Mouse (Mus musculus): ENCODE data around the gene Ell2. TPM values are rescaled to one million over a fixed set of nuclear protein-coding genes. Genes with fewer than 3 reads are reported as not detected.

Gene Ell2
- total RNA-seq, 2 experiments from 2014 or later, result 20.4 to 22.8 TPM

DNA sequence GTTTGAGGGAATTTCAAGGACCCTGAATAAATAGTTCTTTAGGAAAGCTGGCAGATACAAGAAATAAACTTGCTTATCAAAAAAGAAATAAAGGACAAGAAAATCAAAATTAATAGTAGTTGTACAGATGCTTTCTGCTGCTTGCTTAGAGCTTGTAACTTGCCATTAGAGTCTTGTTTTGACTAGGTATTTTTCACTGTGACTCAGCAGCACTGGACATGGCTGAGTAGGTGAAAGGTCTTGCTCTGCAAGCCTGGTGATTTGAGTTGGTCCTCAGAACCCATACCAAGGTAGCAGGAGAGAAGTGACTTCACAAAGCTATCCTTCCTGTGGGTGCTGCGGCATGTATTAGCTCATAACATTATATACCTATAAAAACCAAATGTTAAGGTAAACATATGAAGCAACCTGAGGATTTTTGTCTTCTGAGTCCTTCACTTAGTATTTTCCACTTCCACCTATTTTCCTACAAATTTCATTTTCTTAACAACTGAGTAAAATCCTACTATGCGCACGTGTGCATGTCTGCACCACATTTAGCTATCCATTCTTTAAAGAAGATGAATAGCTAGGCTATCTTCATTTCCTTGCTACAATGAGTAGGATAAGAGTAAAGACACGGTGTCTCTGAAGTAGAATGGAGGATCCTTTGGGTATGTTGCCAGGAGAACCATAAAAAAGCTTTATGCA is 54.4 kb downstream of the Ell2 start:
- intact Hi-C loops (cut with DNase I), result no loop called here
- no peak for DNase-seq

DNA sequence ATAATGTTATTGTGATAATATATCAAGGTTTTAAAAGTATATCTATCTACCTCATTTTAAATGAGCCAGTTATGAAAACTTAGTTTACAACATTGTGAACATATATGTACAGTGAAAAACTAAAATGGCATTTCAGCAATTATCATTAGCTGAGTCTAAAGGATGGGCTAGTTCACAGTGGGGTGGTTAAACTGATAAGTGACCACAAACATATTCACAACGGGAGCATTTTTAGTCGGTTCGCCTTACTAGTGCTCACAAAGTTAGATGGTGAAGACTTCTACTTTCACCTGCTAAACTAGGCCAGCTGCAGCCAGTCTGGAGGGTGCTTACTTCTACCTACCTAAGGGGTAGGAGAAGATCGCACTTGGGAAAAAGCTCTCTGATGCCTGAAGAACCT is 56.2 kb downstream of the Ell2 start:
- intact Hi-C loops (cut with DNase I), result no loop called here
- DNase-seq, result no peak

DNA sequence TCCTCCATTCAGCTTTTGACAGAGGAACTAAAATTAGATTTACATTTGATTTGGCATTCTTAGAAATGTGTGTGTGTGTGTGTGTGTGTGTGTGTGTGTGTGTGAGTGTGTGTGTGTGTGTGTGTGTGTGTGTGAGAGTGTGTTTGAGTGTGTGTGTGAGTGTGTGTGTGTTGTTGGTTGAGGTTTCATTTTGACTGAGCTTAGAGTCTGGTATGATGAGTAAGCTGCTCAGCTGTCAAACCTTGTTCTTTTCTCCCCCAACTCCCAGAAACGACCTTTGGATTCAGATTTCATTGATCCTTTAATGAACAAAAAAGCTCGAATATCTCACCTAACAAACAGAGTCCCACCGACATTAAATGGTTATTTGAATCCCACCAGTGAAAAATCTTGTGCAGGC is 56.7 kb downstream of the Ell2 start:
- no peak for DNase-seq
- intact Hi-C loops (cut with DNase I), result no loop called here

DNA sequence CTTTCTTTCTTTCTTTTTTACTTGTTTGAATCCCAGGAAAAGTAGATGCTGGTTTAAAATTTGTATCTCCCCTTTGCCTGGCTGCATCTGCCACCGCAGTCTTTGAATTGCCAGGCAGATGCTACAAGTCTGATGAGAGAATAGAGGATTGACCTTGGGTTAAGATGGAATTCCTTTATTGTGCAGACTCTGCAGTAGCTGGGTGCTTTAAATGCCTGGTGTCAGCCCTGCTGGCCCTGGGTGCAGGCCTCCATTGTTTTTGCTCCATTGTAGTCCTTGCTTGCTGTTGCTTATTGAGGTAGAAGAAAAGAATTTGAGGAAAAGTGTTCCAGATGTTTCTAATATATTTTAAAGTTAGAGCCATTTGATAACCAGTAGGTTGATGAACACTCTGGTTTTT is 59.2 kb downstream of the Ell2 start:
- intact Hi-C loops (cut with DNase I), result no loop called here
- DNase-seq, result no peak

DNA sequence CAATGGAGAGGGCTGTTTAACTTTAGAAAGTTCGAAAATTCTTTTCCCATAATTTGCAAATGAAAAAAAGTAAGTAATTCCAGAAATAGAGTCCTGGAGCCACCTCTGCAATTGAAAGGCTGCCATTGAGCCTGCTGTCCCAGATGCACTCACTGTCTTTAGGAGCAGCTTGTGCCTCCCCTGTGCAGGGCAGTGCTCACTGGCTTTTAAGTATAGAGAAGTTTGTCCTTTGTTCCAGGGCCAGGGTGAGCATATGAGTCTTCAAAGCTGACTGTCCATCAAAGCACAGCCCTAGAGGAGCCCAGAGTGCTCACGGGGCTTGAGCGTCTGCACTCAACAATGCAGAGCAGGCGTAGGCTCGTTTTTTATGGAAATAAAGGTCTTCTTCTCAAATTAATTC is 59.7 kb downstream of the Ell2 start:
- intact Hi-C loops (cut with DNase I), result no loop called here
- no peak for DNase-seq

DNA sequence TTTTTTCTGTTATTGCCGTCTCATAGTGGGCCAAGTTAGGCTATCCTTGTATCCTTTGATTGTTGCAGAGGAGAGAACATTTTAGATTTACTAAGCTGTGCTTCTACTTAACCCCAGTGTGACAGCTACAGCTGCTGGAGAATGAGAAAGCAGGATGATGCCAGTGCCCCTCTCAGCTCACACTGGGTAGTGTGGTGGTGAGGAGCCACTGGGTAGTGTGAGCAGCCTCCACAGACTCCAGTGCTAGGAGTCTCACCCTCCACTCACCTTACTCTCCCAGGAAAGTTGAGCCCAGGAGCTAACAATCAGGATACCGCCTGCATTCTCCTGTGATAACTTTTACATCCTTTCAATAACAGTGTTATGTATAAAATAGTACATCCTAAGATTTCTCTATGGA is 60.4 kb downstream of the Ell2 start:
- no peak for DNase-seq
- intact Hi-C loops (cut with DNase I), result no loop called here

DNA sequence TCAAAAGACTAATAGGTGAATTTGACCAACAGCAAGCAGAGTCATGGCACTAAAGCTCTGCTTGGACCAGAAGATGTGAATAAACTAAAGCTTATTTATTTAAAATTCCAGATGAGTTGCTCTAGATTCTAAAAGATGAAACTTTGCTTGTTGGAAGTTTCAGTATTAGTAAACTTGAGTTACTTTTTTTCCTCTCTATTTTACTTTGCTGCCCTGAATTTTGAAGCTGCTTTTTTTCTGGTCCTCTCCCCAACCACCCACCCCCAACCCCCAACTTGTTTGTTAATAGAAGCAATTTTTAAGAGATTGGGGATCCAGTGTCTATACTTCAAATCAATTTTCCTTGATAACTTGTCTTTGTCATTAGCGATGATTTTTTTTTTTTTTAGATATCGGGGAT is 64.2 kb downstream of the Ell2 start:
- DNase-seq, result no peak
- intact Hi-C loops (cut with DNase I), result no loop called here

DNA sequence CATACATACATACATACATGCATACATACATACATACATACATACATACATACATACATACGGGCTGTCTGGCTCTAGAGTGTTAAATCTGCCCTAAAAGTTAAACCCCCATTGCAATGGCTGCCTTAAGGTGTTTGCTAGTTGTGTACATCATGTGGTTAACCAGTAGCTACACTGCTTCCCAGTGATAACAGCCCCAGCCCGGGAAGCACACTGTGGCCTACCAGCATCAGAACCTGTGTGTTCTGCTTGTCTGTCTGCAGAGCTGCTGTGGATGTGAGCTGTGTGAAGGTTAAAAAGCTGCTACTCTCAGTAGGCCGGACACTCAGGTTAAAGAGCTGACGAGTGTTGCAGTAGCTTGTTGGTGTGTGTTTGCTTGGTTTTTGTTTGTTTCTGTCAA is 64.8 kb downstream of the Ell2 start:
- no peak for DNase-seq

DNA sequence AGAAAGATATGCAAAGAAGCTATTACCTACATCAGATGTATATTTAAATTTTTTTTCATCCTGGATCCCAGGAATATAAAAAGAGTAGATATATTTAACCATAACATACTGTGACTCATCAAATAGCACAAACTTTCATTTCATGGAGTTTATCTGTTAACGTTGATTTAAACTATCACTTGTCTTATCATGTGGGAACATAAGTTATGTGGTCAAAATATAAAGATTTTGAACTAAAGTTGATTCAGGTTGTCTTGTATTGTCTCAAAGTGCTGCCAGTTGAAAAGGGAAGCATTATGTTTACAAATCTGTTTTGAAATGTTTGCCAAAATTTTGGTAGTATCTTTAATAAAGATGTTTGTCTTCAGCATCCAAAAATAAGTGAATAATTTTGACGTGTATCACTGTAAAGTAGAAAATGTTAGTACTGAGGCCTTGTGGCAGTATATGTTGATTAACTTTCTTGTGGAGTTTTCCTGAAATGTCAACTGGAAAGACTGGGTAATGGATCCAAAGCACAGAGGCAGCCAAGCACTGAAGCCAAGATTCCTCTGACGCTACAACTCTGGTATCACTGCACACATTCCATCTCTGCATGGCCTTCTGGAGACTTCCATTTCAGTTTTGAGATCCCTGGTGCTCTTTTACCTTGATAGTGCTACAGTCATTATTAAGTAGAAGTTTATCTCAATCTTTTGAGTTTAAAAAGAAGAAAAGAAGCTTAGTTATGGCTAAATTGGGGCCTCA is 65.6 kb downstream of the Ell2 start:
- intact Hi-C loops (cut with DNase I), result no loop called here
- DNase-seq, result peak in 1 of 2 experiments; percentile 9

More for the DNA sequence above, 64.8 kb downstream of the Ell2 start:
- intact Hi-C loops (cut with DNase I), result no loop called here

DNA sequence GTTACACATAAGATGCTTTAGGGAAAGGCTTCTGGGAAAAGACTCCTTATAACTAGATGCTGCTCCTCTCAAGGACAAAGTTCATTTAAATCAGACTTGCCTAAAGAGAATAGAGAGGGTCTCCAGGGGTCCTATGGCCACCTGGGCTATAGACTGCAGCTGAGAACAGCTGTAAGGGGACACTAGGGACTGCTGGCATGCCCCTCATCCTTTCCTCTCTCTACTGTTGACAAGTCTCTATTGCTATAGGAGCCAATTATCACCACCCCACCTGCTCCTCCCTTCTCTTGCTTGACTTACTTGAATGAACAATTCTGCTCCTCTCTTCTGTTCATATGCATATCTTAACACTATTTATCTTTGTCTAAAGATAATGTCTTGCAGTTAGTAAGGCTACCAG is 69.4 kb downstream of the Ell2 start:
- intact Hi-C loops (cut with DNase I), result no loop called here
- no peak for DNase-seq

DNA sequence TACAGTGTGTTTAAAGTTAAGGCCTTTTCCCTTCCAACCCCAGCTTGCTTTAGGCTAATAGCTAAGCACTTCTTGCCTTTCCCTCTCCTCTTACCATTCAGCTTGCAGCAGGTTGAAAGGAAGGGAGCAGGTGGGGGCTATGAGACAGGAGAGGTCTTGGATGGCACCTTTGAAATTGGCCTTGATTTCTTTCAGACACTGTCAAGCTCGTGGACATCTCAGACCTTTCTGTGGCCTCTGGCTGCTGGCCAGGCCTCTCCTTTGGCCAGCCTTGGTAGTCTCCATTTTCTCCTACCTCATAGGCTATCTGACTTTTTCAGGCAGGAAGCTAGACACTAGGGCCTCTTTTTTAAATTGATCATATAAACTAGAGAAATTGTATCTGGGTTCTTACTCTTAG is 70.1 kb downstream of the Ell2 start:
- intact Hi-C loops (cut with DNase I), result no loop called here
- DNase-seq, result no peak

DNA sequence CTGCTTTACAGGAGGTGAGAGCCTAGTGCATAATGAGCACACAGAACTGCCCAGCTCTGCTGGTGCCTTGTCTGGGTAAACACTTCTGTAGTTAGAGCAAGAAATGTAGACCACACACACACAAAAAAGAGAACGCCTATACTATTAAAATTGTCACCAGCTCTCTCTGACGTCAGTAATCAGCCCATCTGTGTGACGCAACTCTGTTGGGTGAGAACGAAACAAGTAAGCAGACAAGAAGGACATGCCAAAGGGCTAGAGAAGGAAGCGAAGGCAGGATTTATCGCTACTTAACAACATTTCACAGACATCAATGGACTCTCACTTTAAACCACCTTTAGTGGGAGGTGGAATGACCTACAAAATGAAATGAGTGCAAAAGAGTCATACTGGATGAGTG is 71.6 kb downstream of the Ell2 start:
- intact Hi-C loops (cut with DNase I), result no loop called here

DNA sequence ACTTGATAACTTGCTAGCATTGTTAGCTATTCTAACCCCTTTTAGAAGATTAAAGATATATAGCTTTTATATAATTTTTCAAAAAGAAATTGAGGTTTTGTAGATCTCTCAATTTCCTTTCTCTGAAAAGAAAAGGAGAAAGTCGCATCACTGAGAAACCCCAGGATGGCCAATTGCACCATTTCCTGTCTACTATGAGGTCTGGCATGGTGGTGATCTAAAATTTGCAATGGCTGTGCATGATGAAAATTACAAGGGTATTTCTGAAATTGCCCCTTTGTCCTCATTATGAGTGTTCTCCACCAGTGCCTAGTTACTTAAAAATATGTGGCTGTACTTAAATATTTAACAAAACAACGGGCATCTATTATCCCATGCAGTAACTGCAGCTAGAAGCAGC is 72.6 kb downstream of the Ell2 start:
- DNase-seq, result no peak
- intact Hi-C loops (cut with DNase I), result no loop called here

More for the DNA sequence above, 71.6 kb downstream of the Ell2 start:
- DNase-seq, result no peak

DNA sequence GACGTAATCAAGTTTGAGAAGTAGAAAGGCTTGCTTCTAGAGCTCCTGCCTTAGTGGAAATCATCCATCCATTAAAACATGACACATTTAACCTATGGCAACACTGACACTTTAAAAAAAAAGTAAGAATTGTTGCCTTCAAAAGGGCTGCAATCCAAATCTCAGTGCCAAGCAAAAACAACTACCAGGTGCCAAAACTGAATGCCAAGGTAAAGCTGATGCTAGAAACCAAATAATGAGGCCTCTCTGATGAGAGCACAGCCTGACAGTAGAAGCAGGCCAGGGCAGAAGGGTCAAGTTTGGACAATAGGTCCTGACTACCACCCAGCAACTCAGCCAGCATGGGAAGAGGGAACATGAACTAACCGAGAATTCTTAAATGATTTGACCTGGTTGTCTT is 73.5 kb downstream of the Ell2 start:
- intact Hi-C loops (cut with DNase I), result no loop called here
- no peak for DNase-seq

DNA sequence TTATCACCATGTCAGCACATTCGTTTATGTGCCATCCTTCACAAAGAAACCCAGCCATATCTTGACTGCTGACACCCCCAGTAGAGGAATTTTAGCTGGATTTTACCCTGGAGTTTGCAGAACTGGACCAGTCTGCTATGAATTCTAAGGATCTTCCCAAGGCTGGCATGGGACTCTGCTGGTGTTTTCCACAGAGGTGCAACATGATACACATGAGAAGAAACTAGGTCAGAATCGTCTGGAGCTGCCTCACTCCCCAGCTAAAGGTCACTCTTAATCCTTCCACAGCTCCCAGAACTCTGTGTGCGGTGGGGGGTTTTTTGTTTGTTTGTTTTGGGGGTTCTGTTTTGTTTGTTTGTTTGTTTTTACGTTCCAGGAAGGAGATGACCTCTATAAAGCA is 79.2 kb downstream of the Ell2 start:
- no peak for DNase-seq
- intact Hi-C loops (cut with DNase I), result no loop called here

DNA sequence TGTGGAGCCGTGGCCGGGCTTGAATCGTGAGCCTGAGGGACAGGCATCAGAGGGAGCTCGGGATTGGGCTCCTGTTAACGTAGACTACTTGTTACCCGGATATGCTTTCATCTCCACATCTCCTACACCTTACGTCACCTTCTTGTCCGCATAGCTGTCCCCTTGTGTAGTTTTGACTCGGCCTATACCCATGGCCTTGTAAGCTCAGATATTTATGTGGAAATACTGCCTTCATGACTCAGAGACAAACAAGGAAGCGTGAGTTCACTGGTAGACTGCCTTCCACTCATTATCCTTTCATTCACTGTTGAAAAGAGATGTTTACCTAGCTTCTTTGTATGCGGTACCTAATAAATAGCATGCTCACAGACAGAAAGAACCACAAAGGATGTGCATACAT is 79.7 kb downstream of the Ell2 start:
- intact Hi-C loops (cut with DNase I), result no loop called here
- no peak for DNase-seq

DNA sequence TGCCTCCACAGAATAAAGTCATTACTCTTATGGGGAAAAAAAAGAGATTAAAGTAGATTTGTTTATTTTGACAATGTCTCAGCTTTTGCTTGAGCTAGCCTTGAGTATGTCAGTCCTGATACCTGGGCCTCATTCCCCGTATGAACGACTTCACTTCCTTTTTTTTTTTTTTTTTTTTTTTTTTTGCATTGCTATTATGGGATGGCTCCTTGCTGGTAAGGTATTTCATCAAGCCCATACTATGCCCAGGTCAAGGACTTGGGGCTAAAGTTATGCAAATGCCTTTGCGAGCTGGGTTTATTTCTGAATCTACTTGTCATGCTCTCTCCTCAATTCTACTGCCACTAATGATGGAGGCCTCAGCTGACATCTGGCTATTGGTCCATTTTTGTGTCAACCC is 80.8 kb downstream of the Ell2 start:
- intact Hi-C loops (cut with DNase I), result no loop called here

DNA sequence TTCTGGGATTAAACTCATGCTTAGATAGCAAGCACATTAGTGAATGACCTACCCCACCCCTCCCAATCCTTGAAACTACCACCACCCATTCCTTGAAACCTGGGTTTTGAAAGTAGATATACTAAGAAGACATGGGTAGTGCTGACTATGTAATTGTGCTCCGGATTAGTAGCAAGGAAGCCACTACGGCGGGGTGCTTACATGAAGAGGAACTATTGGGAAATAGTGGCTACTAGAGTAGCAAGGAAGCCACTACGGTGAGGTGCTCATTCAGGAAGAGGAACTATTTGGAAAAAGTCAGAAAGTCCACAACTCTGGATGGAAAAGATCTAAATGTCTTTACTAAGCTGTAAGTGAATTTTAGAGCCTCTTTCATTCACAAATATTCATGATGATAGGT is 81.6 kb downstream of the Ell2 start:
- intact Hi-C loops (cut with DNase I), result no loop called here
- DNase-seq, result no peak

More for the DNA sequence above, 80.8 kb downstream of the Ell2 start:
- DNase-seq, result no peak

DNA sequence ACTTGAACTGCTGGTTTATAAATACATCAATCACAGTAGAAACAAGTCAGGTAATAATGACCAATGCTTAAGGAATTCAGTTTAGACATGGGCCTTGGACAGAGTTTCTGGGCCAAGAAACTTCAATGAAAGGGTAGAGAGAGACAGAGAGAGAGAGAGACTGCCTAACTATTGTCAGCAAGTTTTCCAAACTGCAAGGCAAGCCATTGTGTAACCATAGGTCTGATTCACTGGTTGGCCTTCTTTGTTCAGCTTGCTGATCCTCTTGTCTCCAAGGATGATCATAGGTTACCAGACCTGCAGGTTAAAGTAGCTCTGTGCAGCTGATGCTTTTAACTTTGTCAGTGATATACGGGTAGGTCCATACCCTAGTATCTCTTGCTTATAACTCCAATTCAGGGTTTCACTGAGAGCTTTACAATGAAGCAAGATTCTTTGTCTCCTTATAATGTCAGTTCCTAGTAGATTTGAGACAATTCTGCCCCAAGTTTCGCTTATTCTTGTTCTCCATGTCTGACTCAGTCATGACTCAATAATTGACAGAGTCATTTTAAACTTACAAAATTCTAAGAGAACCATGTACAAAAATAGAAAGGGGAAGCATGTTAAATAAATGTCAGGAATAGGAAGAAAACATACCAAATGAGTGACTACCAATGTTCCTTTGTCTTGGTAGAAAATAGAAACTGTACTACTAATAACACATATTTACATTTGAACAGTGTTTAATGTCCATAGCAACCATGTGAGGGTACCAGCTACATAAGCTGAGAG is 82.7 kb downstream of the Ell2 start:
- intact Hi-C loops (cut with DNase I), result no loop called here
- DNase-seq, result no peak

DNA sequence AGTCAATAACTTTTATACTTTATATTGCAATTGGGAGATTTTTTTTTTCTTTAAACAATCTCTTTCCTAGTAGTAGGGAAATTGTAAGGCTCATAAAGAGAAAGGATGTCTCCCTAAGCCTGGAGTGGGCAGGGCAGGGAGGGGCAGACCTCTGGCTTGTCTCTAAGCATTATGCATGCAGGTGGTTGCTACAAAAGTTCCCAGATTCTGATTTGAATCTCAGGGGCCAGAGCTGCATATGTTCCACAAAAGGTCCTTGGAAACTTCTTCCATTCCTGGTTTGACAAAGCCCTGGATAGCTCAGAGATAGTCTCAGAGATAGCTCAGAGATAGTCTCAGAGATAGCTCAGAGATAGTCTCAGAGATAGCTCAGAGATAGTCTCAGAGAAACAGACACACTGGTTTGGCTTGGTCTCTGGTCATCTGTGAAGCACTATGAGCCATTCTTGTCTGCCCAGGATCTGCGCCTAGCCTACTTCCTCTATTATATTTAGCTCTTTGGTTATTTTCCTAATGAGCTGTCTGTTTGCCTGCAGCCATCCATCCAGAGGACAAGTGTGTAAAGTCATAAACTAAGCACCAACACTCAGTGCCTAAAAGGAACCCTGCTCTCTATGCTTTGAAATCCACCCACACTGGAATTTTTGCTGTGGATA is 84.1 kb downstream of the Ell2 start:
- intact Hi-C loops (cut with DNase I), result loop anchor here (10.0 kb wide), 1 partner anchor 286 kb away; no protein-coding TSS in a partner anchor
- DNase-seq, result no peak

All from heart, postnatal 14 days (tissue).